In genomic region chr10:81268643-81269412, GRCm38 (mm10) we compare ENCODE assay signal across 8 mouse cellular contexts. TPM values are rescaled to one million over a fixed set of nuclear protein-coding genes. Genes with fewer than 3 reads are reported as not detected.
DNase-seq lines count a peak whose midpoint lies in the region; ATAC-seq and TF ChIP-seq lines count a peak whose summit lies in the region.

No protein-coding gene starts in this region.

- peaks cover 5% of the 10 kb centered on the region; the same call in 1 of the 2 replicates for H3K4me1 ChIP-seq in lung, adult 2 months (ENCODE audit: control insufficient read depth, insufficient read depth, low read length)
- peaks cover 20% of the 10 kb centered on the region for H3K4me1 ChIP-seq in embryonic facial prominence, embryonic 15.5 days
- H3K4me1 ChIP-seq in intestine, embryonic 15.5 days (replicated peaks), result peaks cover 13% of the 10 kb centered on the region
- peaks cover 17% of the 10 kb centered on the region for H3K4me1 ChIP-seq in neural tube, embryonic 12.5 days

- H3K27me3 ChIP-seq in embryonic facial prominence, embryonic 15.5 days, result no peaks in the 10 kb centered on the region
- H3K27me3 ChIP-seq in intestine, embryonic 15.5 days (replicated peaks), result no peaks in the 10 kb centered on the region
- H3K27me3 ChIP-seq in neural tube, embryonic 12.5 days (replicated peaks), result no peaks in the 10 kb centered on the region

- no peaks in the 10 kb centered on the region for H3K9me3 ChIP-seq in embryonic facial prominence, embryonic 15.5 days (replicated peaks)
- H3K9me3 ChIP-seq in intestine, embryonic 15.5 days, result no peaks in the 10 kb centered on the region
- H3K9me3 ChIP-seq in neural tube, embryonic 12.5 days, result no peaks in the 10 kb centered on the region

- H3K36me3 ChIP-seq in embryonic facial prominence, embryonic 15.5 days, result peaks cover 56% of the 10 kb centered on the region
- peaks cover 32% of the 10 kb centered on the region for H3K36me3 ChIP-seq in intestine, embryonic 15.5 days
- peaks cover 49% of the 10 kb centered on the region for H3K36me3 ChIP-seq in neural tube, embryonic 12.5 days

- no peak for DNase-seq in lung, adult 2 months
- DNase-seq in lung, postnatal 36 days, result no peak
- DNase-seq in left cerebral cortex, adult 8-10 months (ENCODE audit: low spot score in 2 of 2), result no peak
- DNase-seq in natural killer cell, adult 2 months (ENCODE audit: low spot score in 2 of 2), result no peak

- TF ChIP-seq CTCF in lung, adult 2 months (IDR thresholded peaks at IDR 0.05; ENCODE audit: insufficient read depth, low read length), result no peak

- peak overlapping the region; percentile 77 for H3K4me2 ChIP-seq in embryonic facial prominence, embryonic 15.5 days (replicated peaks)
- peak overlapping the region; percentile 68 for H3K4me2 ChIP-seq in intestine, embryonic 15.5 days (replicated peaks)
- H3K4me2 ChIP-seq in neural tube, embryonic 12.5 days (replicated peaks), result peak overlapping the region; percentile 85

- no peak for TF ChIP-seq POLR2A in lung, adult 2 months (IDR thresholded peaks at IDR 0.05; ENCODE audit: borderline replicate concordance, extremely low read depth, low read depth, low read length)

- 77% methylated on average over 16 of the region's 16 CpGs for WGBS in lung, adult 2 months
- WGBS in embryonic facial prominence, embryonic 15.5 days, result 77% methylated on average over 16 of the region's 16 CpGs
- WGBS in intestine, embryonic 15.5 days, result 81% methylated on average over 16 of the region's 16 CpGs
- 83% methylated on average over 16 of the region's 16 CpGs for WGBS in neural tube, embryonic 12.5 days

- peak overlapping the region; percentile 58; the same call in 1 of the 2 replicates for H3K27ac ChIP-seq in embryonic facial prominence, embryonic 15.5 days (replicated peaks)
- H3K27ac ChIP-seq in intestine, embryonic 15.5 days, result no peak overlapping the region
- H3K27ac ChIP-seq in neural tube, embryonic 12.5 days, result no peak overlapping the region

- no peak for ATAC-seq in embryonic facial prominence, embryonic 15.5 days (ENCODE audit: insufficient number of reproducible peaks, low FRiP score, low TSS enrichment, low read depth)
- ATAC-seq in intestine, embryonic 15.5 days, result no peak
- no peak for ATAC-seq in neural tube, embryonic 12.5 days (ENCODE audit: low FRiP score, low read depth)
- no peak for ATAC-seq in granulocyte monocyte progenitor cell, adult 5-6 weeks (replicated peaks; ENCODE audit: poor library complexity, severe bottlenecking)

- peak overlapping the region; percentile 80 for H3K9ac ChIP-seq in embryonic facial prominence, embryonic 15.5 days
- peak overlapping the region; percentile 74 for H3K9ac ChIP-seq in intestine, embryonic 15.5 days
- H3K9ac ChIP-seq in neural tube, embryonic 12.5 days, result peak overlapping the region; percentile 77

- peak overlapping the region; percentile 92 for H3K4me3 ChIP-seq in lung, adult 2 months (replicated peaks; ENCODE audit: extremely low read depth, low read depth, low read length)
- H3K4me3 ChIP-seq in embryonic facial prominence, embryonic 15.5 days (replicated peaks), result peak overlapping the region; percentile 83
- peak overlapping the region; percentile 63 for H3K4me3 ChIP-seq in intestine, embryonic 15.5 days (replicated peaks)
- peak overlapping the region; percentile 54 for H3K4me3 ChIP-seq in neural tube, embryonic 12.5 days

RNA-seq across cellular contexts. Expression of gene Apba3, which starts 2.1 kb away (rescaled TPM):
- 86.4 and 104 TPM in 2 replicates for polyA plus RNA-seq in lung, adult 2 months (2012; rRNA removed)
- polyA plus RNA-seq in embryonic facial prominence, embryonic 15.5 days (2015; fragmentation: Nextera tagmentation; extraction: Ambion mirVana), result 70.9 and 77.4 TPM in 2 replicates
- 55.1 and 69.2 TPM in 2 replicates for polyA plus RNA-seq in intestine, embryonic 15.5 days (2015; fragmentation: Nextera tagmentation; extraction: Ambion mirVana)
- 35.9 and 36.4 TPM in 2 replicates for polyA plus RNA-seq in neural tube, embryonic 12.5 days (2016; fragmentation: Nextera tagmentation; extraction: Ambion mirVana)
- total RNA-seq in left cerebral cortex, adult 8-10 months (2022), result 10 to 100 TPM; 24.3 to 38.6 (median 27.6) TPM
- total RNA-seq in granulocyte monocyte progenitor cell, adult 5-6 weeks (2014; fragmentation: Nextera tagmentation), result 19.7 and 29.1 TPM in 2 replicates
- 14.2 and 19.9 TPM in 2 replicates for total RNA-seq in granulocyte monocyte progenitor cell, adult 5-6 weeks (2017)

RNA-seq across cellular contexts. Expression of gene Mrpl54, which starts 2.1 kb away (rescaled TPM):
- polyA plus RNA-seq in lung, adult 2 months (2012; rRNA removed), result 60.1 and 87.9 TPM in 2 replicates
- 199 and 203 TPM in 2 replicates for polyA plus RNA-seq in embryonic facial prominence, embryonic 15.5 days (2015; fragmentation: Nextera tagmentation; extraction: Ambion mirVana)
- polyA plus RNA-seq in intestine, embryonic 15.5 days (2015; fragmentation: Nextera tagmentation; extraction: Ambion mirVana), result 242 and 245 TPM in 2 replicates
- polyA plus RNA-seq in neural tube, embryonic 12.5 days (2016; fragmentation: Nextera tagmentation; extraction: Ambion mirVana), result 157 and 176 TPM in 2 replicates
- total RNA-seq in left cerebral cortex, adult 8-10 months (2022), result 10 to 100 TPM; 39.8 to 51.5 (median 47.8) TPM
- total RNA-seq in granulocyte monocyte progenitor cell, adult 5-6 weeks (2014; fragmentation: Nextera tagmentation), result 94.0 and 105 TPM in 2 replicates
- total RNA-seq in granulocyte monocyte progenitor cell, adult 5-6 weeks (2017), result 161 and 185 TPM in 2 replicates

RNA-seq across cellular contexts. Expression of gene Matk, which starts 16.1 kb away (rescaled TPM):
- polyA plus RNA-seq in lung, adult 2 months (2012; rRNA removed), result 2.7 and 3.3 TPM in 2 replicates
- 7.1 and 9.1 TPM in 2 replicates for polyA plus RNA-seq in embryonic facial prominence, embryonic 15.5 days (2015; fragmentation: Nextera tagmentation; extraction: Ambion mirVana)
- polyA plus RNA-seq in intestine, embryonic 15.5 days (2015; fragmentation: Nextera tagmentation; extraction: Ambion mirVana), result 2.2 and 2.4 TPM in 2 replicates
- 5.1 and 6.2 TPM in 2 replicates for polyA plus RNA-seq in neural tube, embryonic 12.5 days (2016; fragmentation: Nextera tagmentation; extraction: Ambion mirVana)
- 100 to 1,000 TPM; 167 to 192 (median 183) TPM for total RNA-seq in left cerebral cortex, adult 8-10 months (2022)
- total RNA-seq in granulocyte monocyte progenitor cell, adult 5-6 weeks (2014; fragmentation: Nextera tagmentation), result 16.8 and 35.6 TPM in 2 replicates
- 39.1 and 43.9 TPM in 2 replicates for total RNA-seq in granulocyte monocyte progenitor cell, adult 5-6 weeks (2017)

RNA-seq across cellular contexts. Expression of gene Tjp3, which starts 22.6 kb away (rescaled TPM):
- polyA plus RNA-seq in lung, adult 2 months (2012; rRNA removed), result 27.6 and 27.7 TPM in 2 replicates
- polyA plus RNA-seq in embryonic facial prominence, embryonic 15.5 days (2015; fragmentation: Nextera tagmentation; extraction: Ambion mirVana), result 15.1 and 22.6 TPM in 2 replicates
- 47.0 and 53.3 TPM in 2 replicates for polyA plus RNA-seq in intestine, embryonic 15.5 days (2015; fragmentation: Nextera tagmentation; extraction: Ambion mirVana)
- polyA plus RNA-seq in neural tube, embryonic 12.5 days (2016; fragmentation: Nextera tagmentation; extraction: Ambion mirVana), result 3.9 and 4.6 TPM in 2 replicates
- total RNA-seq in left cerebral cortex, adult 8-10 months (2022), result under 1 TPM in 3 of 4 experiments, not detected in 1; 0.23 to 1.00 (median 0.27) TPM
- total RNA-seq in granulocyte monocyte progenitor cell, adult 5-6 weeks (2014; fragmentation: Nextera tagmentation), result 1.0 and 8.4 TPM in 2 replicates
- 1.3 and 6.2 TPM in 2 replicates for total RNA-seq in granulocyte monocyte progenitor cell, adult 5-6 weeks (2017)

RNA-seq across cellular contexts. Expression of gene Pip5k1c, which starts 23.9 kb away (rescaled TPM):
- polyA plus RNA-seq in lung, adult 2 months (2012; rRNA removed), result 103 and 104 TPM in 2 replicates
- 51.1 and 53.8 TPM in 2 replicates for polyA plus RNA-seq in embryonic facial prominence, embryonic 15.5 days (2015; fragmentation: Nextera tagmentation; extraction: Ambion mirVana)
- polyA plus RNA-seq in intestine, embryonic 15.5 days (2015; fragmentation: Nextera tagmentation; extraction: Ambion mirVana), result 41.2 and 42.7 TPM in 2 replicates
- polyA plus RNA-seq in neural tube, embryonic 12.5 days (2016; fragmentation: Nextera tagmentation; extraction: Ambion mirVana), result 89.7 and 99.3 TPM in 2 replicates
- 100 to 1,000 TPM; 355 to 367 (median 361) TPM for total RNA-seq in left cerebral cortex, adult 8-10 months (2022)
- total RNA-seq in granulocyte monocyte progenitor cell, adult 5-6 weeks (2014; fragmentation: Nextera tagmentation), result 32.4 and 42.7 TPM in 2 replicates
- total RNA-seq in granulocyte monocyte progenitor cell, adult 5-6 weeks (2017), result 24.7 and 32.7 TPM in 2 replicates
